Mouse (Mus musculus) liver, adult 2 months (tissue): ENCODE data around the gene Zfp212. TPM values are rescaled to one million over a fixed set of nuclear protein-coding genes. Genes with fewer than 3 reads are reported as not detected.

ENCODE experiments used
- DNase-seq: peaks from one replicate; pipeline ENCODE4 v3.0.0-alpha.2; 2011; ENCODE audit warnings: low read depth, low spot score; ENCODE audit errors: extremely low read depth
- H3K27ac ChIP-seq: fragments of 200-500 bp; replicated peaks from 2 replicates; pipeline ENCODE4 v1.5.1; 2012; ENCODE audit warnings: low read depth, mild to moderate bottlenecking, control low read depth, inconsistent platforms, low read length; ENCODE audit not compliant: insufficient read depth
- H3K27me3 ChIP-seq: fragments of 200-500 bp; 2 replicates; pipeline ENCODE4 v1.6.1; 2012; ENCODE audit warnings: mild to moderate bottlenecking, moderate library complexity, low read length, inconsistent platforms; ENCODE audit not compliant: control insufficient read depth, insufficient read depth
- H3K36me3 ChIP-seq: fragments of 200-500 bp; 2 replicates; pipeline ENCODE4 v1.6.1; 2012; ENCODE audit warnings: low read length, inconsistent platforms; ENCODE audit not compliant: control insufficient read depth, insufficient read depth
- H3K4me1 ChIP-seq: fragments of 200-500 bp; 2 replicates; pipeline ENCODE4 v1.6.1; 2011; ENCODE audit warnings: low read length; ENCODE audit not compliant: control insufficient read depth, insufficient read depth
- H3K4me3 ChIP-seq: fragments of 200-500 bp; 2 replicates; pipeline ENCODE4 v1.5.1; 2011; ENCODE audit warnings: low read depth, mild to moderate bottlenecking, control low read depth, low read length, moderate library complexity; ENCODE audit not compliant: insufficient read depth
- H3K79me2 ChIP-seq: fragments of 200-500 bp; 2 replicates; pipeline ENCODE4 v1.6.1; 2012; ENCODE audit warnings: inconsistent platforms, mild to moderate bottlenecking, low read length, moderate library complexity; ENCODE audit not compliant: control insufficient read depth, insufficient read depth
- H3K9ac ChIP-seq: fragments of 200-500 bp; 2 replicates; pipeline ENCODE4 v1.6.1; 2012; ENCODE audit warnings: low read depth, mild to moderate bottlenecking, control low read depth, inconsistent platforms, low read length
- CTCF ChIP-seq: fragments of 200-500 bp; IDR thresholded peaks from 2 replicates; pipeline ENCODE4 v1.5.1; 2011; ENCODE audit warnings: low read depth, low read length, control low read depth
- POLR2A ChIP-seq: fragments of 200-500 bp; IDR thresholded peaks from 2 replicates; pipeline ENCODE4 v1.6.1; 2011; ENCODE audit warnings: low read length, control low read depth; ENCODE audit not compliant: insufficient read depth; ENCODE audit errors: extremely low read depth
- WGBS: fragments of 180-500 bp; shearing (Covaris S2); methylation state at CpG from one replicate; pipeline ENCODE4 v1.1.7; 2018; 5-methylcytosine and 5-hydroxymethylcytosine counted together
- polyA plus RNA-seq: library from polyadenylated mRNA; depleted of rRNA; stranded (reverse); fragments of >200 nt; gene quantifications from 2 replicates; pipeline ENCODE4 v1.2.3, GENCODE M21; 2012; rRNA removed
- total RNA-seq: library from RNA; depleted of rRNA; stranded (reverse); fragments of >200 nt; gene quantifications from 2 replicates; pipeline ENCODE4 v1.2.3, GENCODE M21; 2014; rRNA removed

The Zfp212 gene
- total and polyA plus RNA-seq, 2 experiments, result 3.3 to 5.0 TPM

- no peak for DNase-seq
- Histone ChIP-seq H3K27me3 (no peaks in the 10 kb centered on the region), H3K36me3 (no peaks in the 10 kb centered on the region), H3K9ac (no peak overlapping the region), H3K4me1 (peaks cover 2% of the 10 kb centered on the region; the same call in 1 of the 2 replicates), H3K4me3 (no peak overlapping the region), H3K79me2 (no peaks in the 10 kb centered on the region), H3K27ac (no peak overlapping the region)
- 94% methylated on average over 1 of the region's 1 CpGs for WGBS
- TF ChIP-seq POLR2A (no peak), CTCF (no peak)
These were observed 54.3 kb downstream of the Zfp212 start for GRCm38 (mm10) chr6:47974599-47974998.

DNA sequence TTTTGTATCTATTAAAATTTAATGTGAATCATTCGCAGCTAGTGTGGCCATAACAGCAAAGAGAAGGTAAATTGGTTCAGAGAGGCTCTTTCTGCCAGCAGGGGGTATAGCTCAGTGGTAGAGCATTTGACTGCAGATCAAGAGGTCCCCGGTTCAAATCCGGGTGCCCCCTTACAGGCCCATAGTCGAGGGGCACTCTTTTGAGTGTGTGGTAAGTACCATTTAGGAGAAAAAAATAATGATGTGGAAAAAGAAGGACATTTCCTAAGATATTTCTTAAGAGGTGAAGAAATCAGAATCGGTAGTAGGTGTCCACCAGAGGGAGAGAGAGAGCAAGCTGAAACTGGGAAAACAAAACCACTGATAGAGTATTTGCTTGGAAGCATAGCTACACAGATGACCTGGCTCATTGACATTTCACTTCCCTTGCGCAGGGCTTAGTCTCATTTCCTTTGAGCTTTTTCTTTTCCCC, 58.7 kb downstream of the Zfp212 start:
- no peaks in the 10 kb centered on the region for H3K79me2 ChIP-seq

More for the DNA sequence above, 58.7 kb downstream of the Zfp212 start:
- Histone ChIP-seq H3K4me3 (no peak overlapping the region), H3K36me3 (no peaks in the 10 kb centered on the region), H3K27ac (0 out of 2 replicates have a peak overlapping the region, but pooled peaks have one; percentile 54), H3K27me3 (no peaks in the 10 kb centered on the region), H3K4me1 (peaks cover 2% of the 10 kb centered on the region; the same call in 1 of the 2 replicates), H3K9ac (no peak overlapping the region)
- peak; percentile 93 for DNase-seq
- TF ChIP-seq CTCF (peak; percentile 47), POLR2A (no peak)
- 8% methylated on average over 6 of the region's 6 CpGs for WGBS

Other genes with a start within 250 kb of the Zfp212 start
- gene Pdia4, start 107.0 kb upstream of the Zfp212 start, total RNA-seq, result 244 and 280 TPM in 2 replicates
- gene Pdia4, start 107.0 kb upstream of the Zfp212 start, polyA plus RNA-seq, result 69.4 and 76.6 TPM in 2 replicates
- 0.07 and 0.28 TPM in 2 replicates for gene Zfp786, start 89.6 kb upstream of the Zfp212 start, total RNA-seq
- 0.12 and 0.27 TPM in 2 replicates for gene Zfp786, start 89.6 kb upstream of the Zfp212 start, polyA plus RNA-seq
- gene Zfp398, start 84.8 kb upstream of the Zfp212 start, total RNA-seq, result 4.0 and 4.6 TPM in 2 replicates
- gene Zfp398, start 84.8 kb upstream of the Zfp212 start, polyA plus RNA-seq, result 3.3 and 4.5 TPM in 2 replicates
- 3.0 TPM in 2 replicates for gene Zfp282, start 43.3 kb upstream of the Zfp212 start, total RNA-seq
- gene Zfp282, start 43.3 kb upstream of the Zfp212 start, polyA plus RNA-seq, result 1.7 and 2.6 TPM in 2 replicates
- 2.7 and 3.2 TPM in 2 replicates for gene Zfp956, start 32.9 kb downstream of the Zfp212 start, total RNA-seq
- gene Zfp956, start 32.9 kb downstream of the Zfp212 start, polyA plus RNA-seq, result 3.4 and 4.7 TPM in 2 replicates
- gene Zfp777, start 128.4 kb downstream of the Zfp212 start, total RNA-seq, result 2.8 and 3.3 TPM in 2 replicates
- 5.7 and 6.4 TPM in 2 replicates for gene Zfp777, start 128.4 kb downstream of the Zfp212 start, polyA plus RNA-seq
- gene Zfp746, start 166.1 kb downstream of the Zfp212 start, total RNA-seq, result 8.9 and 9.4 TPM in 2 replicates
- gene Zfp746, start 166.1 kb downstream of the Zfp212 start, polyA plus RNA-seq, result 9.7 and 14.4 TPM in 2 replicates